Mouse (Mus musculus) ES-E14 (cell line): ENCODE measurements around the gene Creb3. TPM values are rescaled to one million over a fixed set of nuclear protein-coding genes. Genes with fewer than 3 reads are reported as not detected.

Source experiments
- DNase-seq: peaks from one replicate; pipeline ENCODE4 v3.0.0-alpha.2; 2013; ENCODE audit warnings: low read depth, low spot score
- H3K27ac ChIP-seq: 2 replicates; pipeline ENCODE4 v1.5.1; 2012; ENCODE audit warnings: low read depth, mild to moderate bottlenecking, low read length, moderate library complexity, mixed read lengths; ENCODE audit not compliant: poor library complexity, insufficient read depth, severe bottlenecking
- H3K36me3 ChIP-seq: 2 replicates; pipeline ENCODE4 v1.6.1; 2012; ENCODE audit warnings: mild to moderate bottlenecking, low read length, moderate library complexity, mixed read lengths; ENCODE audit not compliant: control insufficient read depth, poor library complexity, insufficient read depth, severe bottlenecking
- H3K4me1 ChIP-seq, 2 experiments: fragments of 150-350 bp in 1 of 2; sonication (generic) in 1 of 2; 2 replicates each; pipeline ENCODE4 v1.6.1; 2012; ENCODE audit warnings: low read length in 2 of 2, mild to moderate bottlenecking in 1 of 2, mixed read lengths in 1 of 2; ENCODE audit not compliant: control insufficient read depth in 2 of 2, insufficient read depth in 2 of 2, poor library complexity in 1 of 2
- H3K4me3 ChIP-seq, 2 experiments: fragments of 150-350 bp in 1 of 2; sonication (generic) in 1 of 2; 2 replicates each; pipeline ENCODE4 v1.5.1; 2012; ENCODE audit warnings: low read length in 2 of 2, low read depth in 1 of 2, mild to moderate bottlenecking in 1 of 2, mixed read lengths in 1 of 2; ENCODE audit not compliant: insufficient read depth in 1 of 2, poor library complexity in 1 of 2, severe bottlenecking in 1 of 2
- H3K9ac ChIP-seq: 2 replicates; pipeline ENCODE4 v1.6.1; 2012; ENCODE audit warnings: low read depth, mild to moderate bottlenecking, low read length, mixed read lengths; ENCODE audit not compliant: poor library complexity, insufficient read depth, severe bottlenecking
- H3K9me3 ChIP-seq: fragments of 150-350 bp; sonication (generic); 2 replicates; pipeline ENCODE4 v1.6.1; 2012; ENCODE audit warnings: low read depth, mild to moderate bottlenecking, low read length; ENCODE audit not compliant: control insufficient read depth, insufficient read depth
- CHD2 ChIP-seq: IDR thresholded peaks from 2 replicates; pipeline ENCODE4 v1.6.1; 2014; ENCODE audit warnings: mild to moderate bottlenecking, low read depth, low read length, inconsistent platforms
- HCFC1 ChIP-seq: IDR thresholded peaks from 2 replicates; pipeline ENCODE4 v1.6.1; 2012; ENCODE audit warnings: low read length, inconsistent platforms, borderline replicate concordance; ENCODE audit not compliant: insufficient read depth
- MAFK ChIP-seq: IDR thresholded peaks from 2 replicates; pipeline ENCODE4 v1.6.1; 2014; ENCODE audit warnings: mild to moderate bottlenecking, low read depth, low read length, inconsistent platforms; ENCODE audit not compliant: insufficient read depth
- ZC3H11A ChIP-seq: IDR thresholded peaks from 2 replicates; pipeline ENCODE4 v1.6.1; 2012; ENCODE audit warnings: low read depth, mild to moderate bottlenecking, inconsistent platforms, low read length, borderline replicate concordance
- ZNF384 ChIP-seq: IDR thresholded peaks from 2 replicates; pipeline ENCODE4 v1.6.1; 2012; ENCODE audit warnings: low read depth, low read length, inconsistent platforms
- in situ Hi-C, 2 experiments: fragments of 600-800 bp; cut with MboI; formaldehyde crosslinking; loops; one replicate each; pipeline ENCODE4 v1.15.1; 2025; ENCODE audit warnings: low sequenced_read_pairs in 2 of 2, inconsistent platforms in 1 of 2; ENCODE audit not compliant: unreplicated experiment in 2 of 2
- total RNA-seq: library from RNA; depleted of rRNA; stranded (reverse); fragments of 300-350 nt; gene quantifications from 2 replicates; pipeline ENCODE4 v1.2.3, GENCODE M21; 2012

Creb3 gene
- total RNA-seq, 1 experiment = 51.0 TPM

GRCm38 (mm10) chr4:43530081-43530501, 32.0 kb upstream of the Creb3 start:
- H3K36me3 ChIP-seq = peaks cover 34% of the 10 kb centered on the region
- H3K9me3 ChIP-seq = no peaks in the 10 kb centered on the region
- no peak overlapping the region for H3K27ac ChIP-seq
- TF ChIP-seq MAFK = no peak
- no peak for TF ChIP-seq HCFC1
- no peak for TF ChIP-seq ZC3H11A
- no peak for TF ChIP-seq ZNF384
- TF ChIP-seq CHD2 = no peak
- H3K4me1 ChIP-seq = peaks cover 4 to 7% of the 10 kb centered on the region in 2 experiments; a peak in 2 of 4 replicates
- no peak overlapping the region for H3K9ac ChIP-seq
- in situ Hi-C loops = no loop called here
- DNase-seq = no peak
- no peak overlapping the region for H3K4me3 ChIP-seq

- H3K4me1 ChIP-seq = peaks cover 4 to 11% of the 10 kb centered on the region in 2 experiments; a peak in 2 of 4 replicates
- H3K36me3 ChIP-seq = peaks cover 39% of the 10 kb centered on the region
- TF ChIP-seq HCFC1 = no peak
- no peak for TF ChIP-seq ZNF384
- TF ChIP-seq CHD2 = no peak
- TF ChIP-seq MAFK = no peak
- TF ChIP-seq ZC3H11A = no peak
- H3K27ac ChIP-seq = no peak overlapping the region
- H3K9me3 ChIP-seq = no peaks in the 10 kb centered on the region
- in situ Hi-C loops = no loop called here
- H3K4me3 ChIP-seq = no peak overlapping the region
- no peak overlapping the region for H3K9ac ChIP-seq
- peak; percentile 66 for DNase-seq
Observed at GRCm38 (mm10) chr4:43530581-43530980, 31.6 kb upstream of the Creb3 start.

- no peak for DNase-seq
- Histone ChIP-seq H3K27ac (no peak overlapping the region), H3K36me3 (peaks cover 64% of the 10 kb centered on the region), H3K9me3 (no peaks in the 10 kb centered on the region), H3K4me1 (peaks cover 4 to 12% of the 10 kb centered on the region in 2 experiments; a peak in 2 of 4 replicates), H3K4me3 (no peak overlapping the region), H3K9ac (no peak overlapping the region)
- in situ Hi-C loops = no loop called here
- no peak for TF ChIP-seq ZC3H11A
- TF ChIP-seq CHD2 = no peak
- TF ChIP-seq MAFK = no peak
- no peak for TF ChIP-seq ZNF384
- TF ChIP-seq HCFC1 = no peak
Observed at GRCm38 (mm10) chr4:43533270-43533669, 28.9 kb upstream of the Creb3 start.

- in situ Hi-C loops = no loop called here
- no peak for DNase-seq
- H3K4me1 ChIP-seq = peaks cover 4 to 12% of the 10 kb centered on the region in 2 experiments; a peak in 2 of 4 replicates
- peaks cover 87% of the 10 kb centered on the region for H3K36me3 ChIP-seq
- TF ChIP-seq MAFK (no peak), ZNF384 (no peak), ZC3H11A (no peak), HCFC1 (no peak), CHD2 (no peak)
- no peak overlapping the region for H3K4me3 ChIP-seq
- H3K9ac ChIP-seq = no peak overlapping the region
- H3K9me3 ChIP-seq = peaks cover 7% of the 10 kb centered on the region; the same call in 1 of the 2 replicates
- no peak overlapping the region for H3K27ac ChIP-seq
Observed at GRCm38 (mm10) chr4:43535628-43536027, 26.5 kb upstream of the Creb3 start.
